Mouse (Mus musculus) liver, embryonic 15.5 days (tissue): Measurements from ENCODE around the gene Lrp6. TPM values are rescaled to one million over a fixed set of nuclear protein-coding genes. Genes with fewer than 3 reads are reported as not detected.
A peak's percentile ranks its signal among the peaks of the same experiment; 100 is the strongest.

Experiments used
- ATAC-seq: fragments of 200-750 bp; cut with Nextera tagmentation; 2 replicates; pipeline ENCODE4 v1.8.0; 2017; ENCODE audit warnings: moderate number of reproducible peaks, mild to moderate bottlenecking, moderate library complexity; ENCODE audit not compliant: insufficient read depth
- H3K27ac ChIP-seq: fragments of 300-500 bp; sonication (generic); replicated peaks from 2 replicates; pipeline ENCODE4 v1.5.1; 2015; ENCODE audit warnings: mild to moderate bottlenecking, inconsistent platforms
- H3K27me3 ChIP-seq: fragments of 300-500 bp; sonication (generic); 2 replicates; pipeline ENCODE4 v1.6.1; 2015; ENCODE audit warnings: mild to moderate bottlenecking, inconsistent platforms
- H3K36me3 ChIP-seq: fragments of 300-500 bp; sonication (generic); replicated peaks from 2 replicates; pipeline ENCODE4 v1.6.1; 2015; ENCODE audit warnings: moderate library complexity, mild to moderate bottlenecking, inconsistent platforms
- H3K4me1 ChIP-seq: fragments of 300-500 bp; sonication (generic); replicated peaks from 2 replicates; pipeline ENCODE4 v1.6.1; 2015; ENCODE audit warnings: inconsistent platforms
- H3K4me2 ChIP-seq: fragments of 300-500 bp; sonication (generic); 2 replicates; pipeline ENCODE4 v1.6.1; 2015; ENCODE audit warnings: moderate library complexity, mild to moderate bottlenecking, inconsistent platforms
- H3K4me3 ChIP-seq: fragments of 300-500 bp; sonication (generic); replicated peaks from 2 replicates; pipeline ENCODE4 v1.5.1; 2015; ENCODE audit warnings: mild to moderate bottlenecking, inconsistent platforms
- H3K9ac ChIP-seq: fragments of 300-500 bp; sonication (generic); 2 replicates; pipeline ENCODE4 v1.6.1; 2015; ENCODE audit warnings: moderate library complexity, mild to moderate bottlenecking, inconsistent platforms
- H3K9me3 ChIP-seq: fragments of 300-500 bp; sonication (generic); replicated peaks from 2 replicates; pipeline ENCODE4 v1.6.1; 2016; ENCODE audit warnings: inconsistent platforms
- WGBS: fragments of 180-500 bp; shearing (Covaris S2); methylation state at CpG from one replicate; pipeline ENCODE4 v1.1.7; 2015; ENCODE audit warnings: mixed read lengths; ENCODE audit not compliant: insufficient replicate concordance; 5-methylcytosine and 5-hydroxymethylcytosine counted together
- polyA plus RNA-seq: library from polyadenylated mRNA; unstranded; fragments of >200 nt; fragmentation: Nextera tagmentation; extraction: Ambion mirVana; gene quantifications from 2 replicates; pipeline ENCODE4 v1.2.1, GENCODE M21; 2015

Lrp6 gene
- polyA plus RNA-seq, 1 experiment from 2014 or later = 7.2 TPM

- peaks cover 64% of the 10 kb centered on the region for H3K36me3 ChIP-seq
- H3K27me3 ChIP-seq = no peaks in the 10 kb centered on the region
- no peak overlapping the region for H3K9ac ChIP-seq
- H3K4me2 ChIP-seq = no peak overlapping the region
- ATAC-seq = no peak
- no peak overlapping the region for H3K27ac ChIP-seq
- H3K9me3 ChIP-seq = no peaks in the 10 kb centered on the region
- WGBS = 81% methylated on average over 11 of the region's 11 CpGs
- H3K4me1 ChIP-seq = no peaks in the 10 kb centered on the region
- H3K4me3 ChIP-seq = no peak overlapping the region
Measured at GRCm38 (mm10) chr6:134449958-134450357, 116.8 kb downstream of the Lrp6 start.

GRCm38 (mm10) chr6:134448451-134448850 lies 118.3 kb downstream of the Lrp6 start:
- Histone ChIP-seq H3K9me3 (no peaks in the 10 kb centered on the region), H3K4me2 (no peak overlapping the region), H3K36me3 (peaks cover 52% of the 10 kb centered on the region), H3K4me3 (no peak overlapping the region), H3K4me1 (0 out of 2 replicates have a peak, but pooled peaks cover 4% of the 10 kb centered on the region), H3K27me3 (no peaks in the 10 kb centered on the region), H3K9ac (no peak overlapping the region), H3K27ac (no peak overlapping the region)
- ATAC-seq = no peak
- WGBS = 88% methylated on average over 12 of the region's 12 CpGs

- Histone ChIP-seq H3K27me3 (no peaks in the 10 kb centered on the region), H3K9ac (no peak overlapping the region), H3K4me1 (0 out of 2 replicates have a peak, but pooled peaks cover 4% of the 10 kb centered on the region), H3K36me3 (peaks cover 14% of the 10 kb centered on the region), H3K27ac (0 out of 2 replicates have a peak overlapping the region, but pooled peaks have one; percentile 39), H3K4me2 (no peak overlapping the region), H3K9me3 (no peaks in the 10 kb centered on the region), H3K4me3 (no peak overlapping the region)
- WGBS = 67% methylated on average over 5 of the region's 5 CpGs
- no peak for ATAC-seq
Measured at GRCm38 (mm10) chr6:134443925-134444324, 122.8 kb downstream of the Lrp6 start.

GRCm38 (mm10) chr6:134443198-134443904 lies 123.4 kb downstream of the Lrp6 start:
- Histone ChIP-seq H3K36me3 (peaks cover 14% of the 10 kb centered on the region), H3K9me3 (no peaks in the 10 kb centered on the region), H3K4me2 (no peak overlapping the region), H3K4me3 (no peak overlapping the region), H3K4me1 (0 out of 2 replicates have a peak, but pooled peaks cover 4% of the 10 kb centered on the region), H3K27ac (0 out of 2 replicates have a peak overlapping the region, but pooled peaks have one; percentile 39), H3K9ac (no peak overlapping the region), H3K27me3 (no peaks in the 10 kb centered on the region)
- no peak for ATAC-seq
- 41% methylated on average over 9 of the region's 9 CpGs for WGBS

- 0 out of 2 replicates have a peak, but pooled peaks cover 4% of the 10 kb centered on the region for H3K4me1 ChIP-seq
- H3K36me3 ChIP-seq = peaks cover 14% of the 10 kb centered on the region
- no peak overlapping the region for H3K4me3 ChIP-seq
- no peak overlapping the region for H3K27ac ChIP-seq
- H3K4me2 ChIP-seq = no peak overlapping the region
- H3K9me3 ChIP-seq = no peaks in the 10 kb centered on the region
- H3K27me3 ChIP-seq = no peaks in the 10 kb centered on the region
- WGBS = 54% methylated on average over 5 of the region's 5 CpGs
- no peak for ATAC-seq
- no peak overlapping the region for H3K9ac ChIP-seq
Measured at GRCm38 (mm10) chr6:134442219-134442618, 124.5 kb downstream of the Lrp6 start.

- no peaks in the 10 kb centered on the region for H3K9me3 ChIP-seq
- H3K9ac ChIP-seq = no peak overlapping the region
- no peak overlapping the region for H3K4me3 ChIP-seq
- WGBS = 60% methylated on average over 3 of the region's 3 CpGs
- no peak overlapping the region for H3K27ac ChIP-seq
- 0 out of 2 replicates have a peak, but pooled peaks cover 4% of the 10 kb centered on the region for H3K4me1 ChIP-seq
- H3K36me3 ChIP-seq = peaks cover 14% of the 10 kb centered on the region
- no peak overlapping the region for H3K4me2 ChIP-seq
- H3K27me3 ChIP-seq = no peaks in the 10 kb centered on the region
- no peak for ATAC-seq
Measured at GRCm38 (mm10) chr6:134441716-134442115, 125.0 kb downstream of the Lrp6 start.

- Histone ChIP-seq H3K4me1 (0 out of 2 replicates have a peak, but pooled peaks cover 4% of the 10 kb centered on the region), H3K27me3 (no peaks in the 10 kb centered on the region), H3K36me3 (peaks cover 5% of the 10 kb centered on the region; the same call in 1 of the 2 replicates), H3K27ac (no peak overlapping the region), H3K4me2 (no peak overlapping the region), H3K9me3 (no peaks in the 10 kb centered on the region), H3K4me3 (no peak overlapping the region), H3K9ac (no peak overlapping the region)
- no peak for ATAC-seq
- WGBS = 53% methylated on average over 10 of the region's 10 CpGs
Measured at GRCm38 (mm10) chr6:134440023-134440422, 126.7 kb downstream of the Lrp6 start.

- Histone ChIP-seq H3K27me3 (no peaks in the 10 kb centered on the region), H3K9ac (no peak overlapping the region), H3K36me3 (no peaks in the 10 kb centered on the region), H3K4me3 (no peak overlapping the region), H3K4me2 (no peak overlapping the region), H3K4me1 (0 out of 2 replicates have a peak, but pooled peaks cover 4% of the 10 kb centered on the region), H3K9me3 (no peaks in the 10 kb centered on the region), H3K27ac (no peak overlapping the region)
- no peak for ATAC-seq
- 59% methylated on average over 23 of the region's 23 CpGs for WGBS
Measured at GRCm38 (mm10) chr6:134439401-134440021, 127.3 kb downstream of the Lrp6 start.

GRCm38 (mm10) chr6:134436955-134437354 lies 129.8 kb downstream of the Lrp6 start:
- no peak for ATAC-seq
- H3K4me3 ChIP-seq = no peak overlapping the region
- WGBS = 43% methylated on average over 5 of the region's 5 CpGs

GRCm38 (mm10) chr6:134434866-134435390 lies 131.8 kb downstream of the Lrp6 start:
- H3K9ac ChIP-seq = no peak overlapping the region
- H3K4me2 ChIP-seq = no peak overlapping the region
- ATAC-seq = no peak
- H3K9me3 ChIP-seq = no peaks in the 10 kb centered on the region
- no peak overlapping the region for H3K27ac ChIP-seq
- H3K36me3 ChIP-seq = no peaks in the 10 kb centered on the region
- H3K4me1 ChIP-seq = no peaks in the 10 kb centered on the region
- no peak overlapping the region for H3K4me3 ChIP-seq
- WGBS = 67% methylated on average over 9 of the region's 9 CpGs
- no peaks in the 10 kb centered on the region for H3K27me3 ChIP-seq

More at GRCm38 (mm10) chr6:134436955-134437354, 129.8 kb downstream of the Lrp6 start:
- Histone ChIP-seq H3K27me3 (no peaks in the 10 kb centered on the region), H3K27ac (no peak overlapping the region), H3K4me1 (no peaks in the 10 kb centered on the region), H3K9ac (no peak overlapping the region), H3K36me3 (no peaks in the 10 kb centered on the region), H3K4me2 (no peak overlapping the region), H3K9me3 (no peaks in the 10 kb centered on the region)

GRCm38 (mm10) chr6:134434044-134434443 lies 132.7 kb downstream of the Lrp6 start:
- no peak for ATAC-seq
- Histone ChIP-seq H3K9me3 (no peaks in the 10 kb centered on the region), H3K27ac (no peak overlapping the region), H3K4me3 (no peak overlapping the region), H3K27me3 (no peaks in the 10 kb centered on the region), H3K36me3 (no peaks in the 10 kb centered on the region), H3K9ac (no peak overlapping the region), H3K4me1 (no peaks in the 10 kb centered on the region), H3K4me2 (no peak overlapping the region)
- WGBS = 65% methylated on average over 6 of the region's 6 CpGs
